Mouse (Mus musculus) spleen, embryonic (tissue): ENCODE data around the gene Oas1f.
"Not testable (repeated sequence)": the region's sequence is repeated elsewhere in the genome, so short reads cannot be mapped to it uniquely, and the experiment has no call there.

ENCODE experiments used
- CTCF ChIA-PET: fragments of 350-600 bp; sonication (Branson Sonifier 250); formaldehyde crosslinking; loops from one replicate; lab custom pipeline; 2022; lab: Charles Lee

The Oas1f gene

GRCm38 (mm10) chr5:120847067-120847466 lies at the start of gene Oas1f:
Gene Oas1f (plus strand): TSS chr5:120847367.
- CTCF ChIA-PET, result no interaction called here

- CTCF ChIA-PET, result not testable (repeated sequence)
These were observed 49.0 kb upstream of the Oas1f start for GRCm38 (mm10) chr5:120798147-120798546.

GRCm38 (mm10) chr5:120798943-120799342 lies 48.2 kb upstream of the Oas1f start:
- CTCF ChIA-PET, result not testable (repeated sequence)

- CTCF ChIA-PET, result no interaction called here
These were observed 43.6 kb upstream of the Oas1f start for GRCm38 (mm10) chr5:120803596-120803995.

- CTCF ChIA-PET, result interaction anchor here (1.2 kb wide), 1 partner anchor 11 kb away, joined by 10 read pairs; no protein-coding TSS in a partner anchor
These were observed 40.7 kb upstream of the Oas1f start for GRCm38 (mm10) chr5:120806458-120806857.

GRCm38 (mm10) chr5:120809171-120809570 lies 38.0 kb upstream of the Oas1f start:
- CTCF ChIA-PET, result no interaction called here

GRCm38 (mm10) chr5:120811951-120812819 lies 35.0 kb upstream of the Oas1f start, which contains the start of gene Oas1c:
Gene Oas1c (minus strand): TSS chr5:120812514.
- CTCF ChIA-PET, result interaction anchor here (0.5 to 0.6 kb wide), 2 partner anchors 23 to 378 kb away, joined by 3 to 4 read pairs; no protein-coding TSS in a partner anchor

DNA sequence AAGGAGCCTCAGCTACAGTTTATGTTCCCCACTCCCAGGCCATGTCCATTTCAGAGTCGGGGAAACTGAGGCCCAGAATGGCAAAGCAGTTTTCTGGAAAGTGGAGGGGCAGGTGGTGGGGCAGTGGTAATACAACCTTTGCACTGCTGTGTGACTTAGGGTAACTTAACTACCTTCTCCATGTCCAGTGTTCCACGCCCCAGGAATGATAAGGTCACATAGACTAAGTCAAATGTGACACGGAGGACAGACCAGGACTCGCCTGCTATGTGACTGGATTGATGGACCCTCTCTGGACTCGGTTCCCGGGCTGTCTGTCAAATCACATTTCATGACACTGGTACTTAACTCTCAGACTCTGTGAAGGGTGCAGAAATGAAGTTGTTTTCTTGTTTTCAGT lies 34.1 kb upstream of the Oas1f start:
- CTCF ChIA-PET, result no interaction called here

DNA sequence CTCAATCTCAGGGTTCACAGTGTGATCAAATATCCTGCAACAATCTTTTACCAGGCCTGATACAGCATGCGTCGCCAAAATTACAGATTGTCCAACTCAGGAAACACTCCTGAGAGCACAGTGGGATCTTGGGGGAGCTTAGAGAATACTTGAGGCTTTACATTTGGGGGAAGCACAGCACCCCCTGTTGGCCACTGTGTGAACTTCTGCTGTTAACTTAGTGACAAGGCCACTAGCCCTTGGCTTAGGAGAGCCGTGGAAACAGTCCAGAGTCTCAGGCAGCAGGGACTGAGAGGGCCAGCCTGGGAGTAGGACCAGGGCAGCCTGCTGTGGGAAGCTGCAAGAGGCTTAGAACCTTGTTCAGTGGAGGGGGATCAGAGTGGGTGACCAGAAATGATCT lies 31.2 kb upstream of the Oas1f start:
- CTCF ChIA-PET, result interaction anchor here (0.5 kb wide), 1 partner anchor 145 kb away, joined by 4 read pairs; no protein-coding TSS in a partner anchor

GRCm38 (mm10) chr5:120818999-120819398 lies 28.2 kb upstream of the Oas1f start:
- CTCF ChIA-PET, result interaction anchor here (0.6 kb wide), 1 partner anchor 123 kb away, joined by 3 read pairs; no protein-coding TSS in a partner anchor

DNA sequence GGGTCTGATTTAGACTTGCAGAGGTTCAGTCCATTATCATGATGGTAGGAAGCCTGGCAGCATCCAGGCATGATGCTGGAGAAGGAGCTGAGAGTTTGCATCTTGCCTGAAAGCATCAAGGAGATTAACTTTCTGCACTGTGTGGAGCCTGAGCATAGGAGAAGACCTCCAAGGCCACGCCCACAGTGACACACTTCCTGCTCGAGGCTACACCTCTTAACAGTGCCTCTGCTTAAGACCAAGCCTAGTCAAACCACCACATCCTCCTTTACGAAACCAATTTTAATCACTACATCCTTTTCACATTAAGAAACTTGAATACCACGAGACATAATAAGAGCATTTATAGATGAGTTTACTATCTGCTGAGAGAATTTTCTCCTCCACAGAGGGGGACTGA lies 16.1 kb upstream of the Oas1f start:
- CTCF ChIA-PET, result no interaction called here

DNA sequence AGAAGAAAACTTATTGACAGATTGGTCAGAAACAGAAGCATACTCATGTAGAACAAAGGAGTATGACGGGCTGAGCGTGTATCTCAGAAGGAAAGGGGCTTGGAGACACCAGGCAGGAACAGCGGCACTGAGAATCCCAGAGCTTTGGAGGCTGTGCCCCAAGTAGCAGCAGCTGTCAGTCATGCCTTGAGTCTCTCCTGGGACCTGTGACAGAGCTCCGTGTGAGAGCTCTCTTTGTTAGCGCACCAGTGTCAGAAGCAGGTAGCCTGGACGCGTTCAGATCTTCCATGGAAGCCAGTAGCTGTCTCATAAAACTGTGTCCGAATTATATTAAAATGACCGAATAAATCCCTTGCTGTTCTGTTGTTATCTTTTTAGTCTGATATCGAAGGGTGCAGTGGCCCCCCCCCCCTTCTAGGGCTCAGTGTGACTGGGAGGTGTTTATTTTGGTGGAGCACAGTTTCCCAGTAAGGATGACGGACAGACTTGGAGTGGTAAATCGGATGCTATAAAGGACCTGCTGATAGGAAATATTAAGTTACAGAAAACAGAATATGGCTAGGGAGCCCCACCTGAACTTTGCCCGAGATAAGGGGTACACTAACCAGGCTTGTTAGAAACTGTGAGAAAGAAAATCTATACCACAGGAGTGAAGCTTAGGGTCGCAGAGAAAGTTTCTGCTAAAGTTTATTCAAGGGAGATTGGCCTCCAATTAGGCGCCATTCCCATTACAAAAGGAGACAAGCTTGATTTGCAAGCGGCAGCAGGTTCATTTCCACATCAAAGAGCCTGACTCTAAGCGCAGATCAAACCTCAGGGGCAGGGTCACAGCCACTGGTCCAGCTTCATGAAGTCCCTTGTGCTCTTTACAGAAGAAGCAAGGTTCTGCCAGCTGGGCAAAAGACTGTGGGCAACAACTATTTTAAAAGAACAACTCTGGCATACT lies 13.6 kb upstream of the Oas1f start:
- CTCF ChIA-PET, result no interaction called here

GRCm38 (mm10) chr5:120836731-120837585 lies 10.2 kb upstream of the Oas1f start:
- CTCF ChIA-PET, result no interaction called here

- CTCF ChIA-PET, result interaction anchor here (0.6 kb wide), 1 partner anchor 74 kb away, joined by 5 read pairs; no protein-coding TSS in a partner anchor
These were observed 2.5 kb upstream of the Oas1f start for GRCm38 (mm10) chr5:120844713-120845112.

DNA sequence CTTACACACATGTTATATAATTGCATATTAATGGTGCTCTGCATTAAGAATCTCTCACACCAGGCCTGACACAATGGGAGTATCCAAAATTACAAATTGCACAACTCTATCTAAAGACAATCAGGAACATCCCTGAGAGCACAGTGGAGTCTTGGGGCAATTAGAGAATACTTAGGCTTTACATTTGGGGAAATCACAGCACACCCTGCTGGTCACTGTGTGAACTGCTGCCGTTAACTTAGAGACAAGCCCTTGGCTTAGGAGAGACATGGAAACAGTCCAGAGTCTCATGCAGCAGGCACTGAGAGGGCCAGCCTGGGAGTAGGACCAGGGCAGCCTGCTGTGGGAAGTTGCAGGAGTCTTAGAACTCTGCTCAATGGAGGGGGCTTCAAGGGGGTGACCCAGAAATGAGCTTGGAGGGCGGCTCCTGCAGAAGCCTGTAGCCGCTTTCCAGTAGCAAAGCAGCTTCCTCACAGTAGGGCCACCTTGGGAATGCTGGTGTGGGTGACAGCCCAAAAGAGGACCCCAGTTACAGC lies 2.5 kb downstream of the Oas1f start:
- CTCF ChIA-PET, result interaction anchor here (0.7 kb wide), 1 partner anchor 904 kb away, joined by 9 read pairs; no protein-coding TSS in a partner anchor

GRCm38 (mm10) chr5:120859241-120859640 lies 12.1 kb downstream of the Oas1f start:
- CTCF ChIA-PET, result no interaction called here

GRCm38 (mm10) chr5:120861121-120861520 lies 14.0 kb downstream of the Oas1f start, which contains the start of gene Oas1h:
Gene Oas1h (plus strand): TSS chr5:120861421.
- CTCF ChIA-PET, result no interaction called here

- CTCF ChIA-PET, result no interaction called here
These were observed 18.2 kb downstream of the Oas1f start for GRCm38 (mm10) chr5:120865336-120865860.

DNA sequence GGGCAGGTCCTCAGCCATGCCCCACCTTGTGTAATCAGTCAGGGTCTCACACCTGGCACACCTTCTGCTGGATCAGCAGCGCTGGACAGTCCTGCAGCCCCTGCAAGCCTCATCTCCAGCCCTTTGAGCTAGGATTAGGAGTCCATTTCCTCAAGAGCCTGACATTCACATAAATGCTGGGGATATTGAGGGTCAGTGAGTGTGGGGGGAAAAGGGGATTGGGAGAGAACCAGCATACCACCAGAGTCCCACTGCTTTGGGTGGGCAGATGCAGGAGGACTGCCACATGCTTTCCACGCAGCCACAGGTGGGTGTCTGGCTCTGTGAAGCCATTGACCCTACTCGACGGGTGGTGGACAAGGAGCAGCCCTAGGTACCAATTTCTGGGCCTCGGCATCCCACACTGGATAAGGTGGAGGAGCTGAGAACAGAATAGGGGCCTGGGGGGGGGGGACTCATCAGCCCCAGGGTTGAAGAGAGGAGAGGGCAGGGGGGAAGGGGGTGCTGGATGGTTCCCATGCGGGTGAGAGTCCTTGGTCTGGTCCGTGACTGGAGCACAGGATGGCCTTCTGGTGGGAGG lies 22.4 kb downstream of the Oas1f start:
- CTCF ChIA-PET, result interaction anchor here (0.6 kb wide), 1 partner anchor 1800 kb away, joined by 6 read pairs; no protein-coding TSS in a partner anchor

DNA sequence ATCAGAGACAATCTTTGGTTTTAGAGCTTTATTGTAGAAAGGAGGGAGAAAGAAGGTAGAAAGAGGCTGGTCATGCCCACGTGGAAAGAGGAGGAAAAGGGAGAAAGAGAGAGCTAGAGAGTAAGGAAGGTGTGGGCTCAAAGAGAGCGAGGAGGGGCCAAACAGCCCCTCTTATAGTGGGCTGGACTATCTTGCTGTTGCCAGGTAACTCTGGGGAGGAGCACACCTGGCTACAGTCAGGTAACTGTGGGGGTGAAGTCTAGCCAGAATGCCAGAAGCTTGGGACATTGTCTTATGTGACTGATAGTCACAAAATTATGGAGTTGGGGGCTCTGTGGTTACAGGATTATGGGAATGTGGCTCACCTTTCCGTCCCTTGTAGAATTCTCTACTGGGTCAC lies 22.9 kb downstream of the Oas1f start:
- CTCF ChIA-PET, result no interaction called here
